Mouse (Mus musculus) megakaryocyte progenitor cell, adult 5-6 weeks (primary cell): ENCODE results near the gene S100a6. TPM values are rescaled to one million over a fixed set of nuclear protein-coding genes. Genes with fewer than 3 reads are reported as not detected.

Experiments
- ATAC-seq: replicated peaks from 2 replicates; pipeline ENCODE4 v1.8.0; 2016; ENCODE audit warnings: mild to moderate bottlenecking, moderate TSS enrichment, inconsistent platforms; ENCODE audit not compliant: poor library complexity
- total RNA-seq, 2 experiments: library from RNA; stranded (forward) in 1 of 2; stranded (reverse) in 1 of 2; fragments of 157-497, 149-512 nt in 1 of 2; fragments of 200-1000 nt in 1 of 2; gene quantifications; 2 replicates each; pipeline versions ENCODE4 v1.2.3 to v1.2.4; 2015 to 2017

Gene S100a6
- total RNA-seq, 2 experiments from 2014 or later: 21.3 to 31.2 TPM

DNA sequence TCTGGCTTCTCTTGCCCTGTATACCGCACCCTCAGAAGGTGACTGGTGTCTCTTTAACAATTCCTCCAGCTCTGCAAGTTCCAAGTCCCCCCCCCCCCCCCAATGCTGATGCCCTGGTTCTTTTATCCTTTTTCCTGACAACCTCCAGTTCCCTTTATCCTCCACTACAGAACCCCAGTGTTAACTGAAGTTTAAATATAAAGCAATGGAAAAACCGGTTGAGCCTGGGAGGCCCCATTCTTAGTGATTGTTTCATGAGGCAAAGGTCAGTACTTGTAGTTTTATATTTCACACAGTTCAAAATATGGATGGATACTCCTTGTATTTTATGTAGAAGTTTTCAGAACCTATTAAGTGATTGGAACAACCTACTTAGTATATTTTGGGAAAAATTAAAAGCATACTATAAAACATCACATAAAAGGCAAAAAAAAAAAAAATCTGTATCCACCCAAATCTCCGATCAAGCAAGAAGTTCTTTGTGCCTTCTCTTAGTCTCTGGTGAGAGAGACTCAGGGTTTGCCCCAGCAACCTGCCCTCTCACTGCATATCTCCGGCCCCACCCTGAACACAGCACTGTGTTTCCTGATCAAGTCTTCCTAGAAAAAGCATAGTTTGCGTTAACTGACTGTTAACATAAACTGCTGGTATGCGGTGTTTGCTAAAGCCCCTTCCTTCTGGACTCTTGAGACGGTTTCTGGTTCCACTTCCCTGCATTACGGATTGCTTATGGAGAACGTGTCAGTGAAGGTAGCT, 13.8 kb downstream of the S100a6 start:
- no peak for ATAC-seq

DNA sequence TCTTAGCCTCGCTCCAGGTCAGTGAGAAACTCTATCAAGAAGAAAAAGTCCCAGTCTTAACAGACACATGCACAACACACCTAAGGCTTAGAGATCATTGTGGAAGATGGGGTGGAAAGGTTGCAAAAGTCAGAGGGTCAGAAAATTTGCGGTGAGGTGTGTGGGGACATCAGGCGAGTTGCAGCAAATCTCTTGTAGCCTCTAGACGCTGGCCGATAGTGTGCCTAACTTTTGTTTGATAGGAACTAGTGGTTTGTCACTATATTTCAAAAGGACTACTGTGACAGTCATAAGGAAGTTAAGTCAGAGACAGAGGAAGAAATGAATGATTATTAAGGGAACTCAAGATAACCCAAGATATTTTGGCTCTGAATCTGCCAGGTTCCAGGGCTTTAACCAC, 14.7 kb downstream of the S100a6 start:
- peak; percentile 47 for ATAC-seq

- peak; percentile 61 for ATAC-seq
Measured at GRCm38 (mm10) chr3:90627807-90628206, 15.1 kb downstream of the S100a6 start.

DNA sequence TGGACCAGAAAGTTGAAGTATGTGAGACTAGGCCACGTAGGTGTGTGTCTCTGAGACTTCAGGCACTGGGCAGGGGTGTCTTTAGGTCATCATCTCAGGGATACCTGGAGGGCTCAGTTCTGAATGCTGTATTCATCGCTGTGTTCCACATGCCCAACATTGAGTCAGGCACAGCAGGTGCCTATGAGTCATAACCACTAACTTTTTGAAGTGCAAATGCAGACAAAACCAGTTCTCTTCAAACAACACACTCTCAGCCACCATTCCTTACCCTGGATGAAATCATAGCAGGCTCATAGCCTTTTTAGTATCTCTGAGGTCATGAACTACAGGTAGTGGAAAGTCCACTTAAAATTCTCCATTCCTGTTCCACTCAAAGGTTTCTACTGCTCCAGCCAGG, 16.6 kb downstream of the S100a6 start:
- no peak for ATAC-seq

DNA sequence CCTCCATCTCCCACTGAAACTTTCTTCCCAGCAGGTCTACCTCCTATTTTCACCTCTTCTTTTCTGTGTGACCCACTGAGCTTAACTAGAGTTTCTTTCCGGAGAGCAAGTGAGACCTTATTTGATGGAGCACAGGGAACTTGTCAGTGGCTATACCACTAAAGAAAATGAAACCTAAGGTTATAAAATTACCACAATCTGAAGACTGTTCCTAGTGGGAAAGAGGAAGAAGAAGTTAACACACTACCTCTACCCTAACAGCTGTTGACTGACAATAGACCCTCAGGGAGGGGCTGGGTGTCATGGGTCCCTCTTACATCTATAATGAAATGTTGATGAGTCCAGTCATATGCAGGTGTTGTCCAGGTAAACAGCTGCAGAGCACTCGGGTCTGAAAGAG, 19.3 kb downstream of the S100a6 start:
- peak; percentile 54 for ATAC-seq

- ATAC-seq: no peak
Measured at GRCm38 (mm10) chr3:90638511-90639275, 26.0 kb downstream of the S100a6 start.

DNA sequence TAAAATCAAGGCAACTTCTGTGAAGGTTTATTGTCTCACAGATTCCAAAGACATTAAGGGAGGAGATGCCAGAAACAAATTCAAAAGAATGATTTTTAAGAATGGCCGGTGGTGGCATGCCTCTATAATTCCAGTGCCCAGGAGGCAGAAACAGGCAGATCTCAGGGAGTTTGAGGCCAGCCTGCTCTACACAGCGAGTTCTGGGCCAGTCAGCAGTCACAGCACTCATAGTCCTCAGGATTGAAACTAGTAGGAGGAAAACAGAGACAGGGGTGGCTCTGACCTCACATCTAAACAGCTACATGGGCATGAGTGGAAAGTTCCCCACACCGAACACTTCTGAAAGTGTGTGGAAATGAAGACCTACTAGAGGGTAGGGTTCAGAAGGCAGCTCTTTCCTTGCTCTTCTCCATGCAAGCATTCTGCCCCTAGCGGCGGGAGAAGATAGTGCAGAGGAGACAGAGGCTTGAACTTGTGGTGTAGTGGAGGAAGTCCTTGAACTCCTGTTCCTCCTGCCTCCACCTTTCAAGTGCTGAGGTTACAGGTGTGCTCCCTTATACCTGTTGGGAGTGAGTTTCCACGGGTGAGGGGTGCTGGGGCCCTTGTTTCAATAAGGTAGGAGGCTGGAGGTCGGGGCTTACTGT, 27.0 kb downstream of the S100a6 start:
- ATAC-seq: peak; percentile 85

GRCm38 (mm10) chr3:90640981-90641380, 28.3 kb downstream of the S100a6 start:
- no peak for ATAC-seq

DNA sequence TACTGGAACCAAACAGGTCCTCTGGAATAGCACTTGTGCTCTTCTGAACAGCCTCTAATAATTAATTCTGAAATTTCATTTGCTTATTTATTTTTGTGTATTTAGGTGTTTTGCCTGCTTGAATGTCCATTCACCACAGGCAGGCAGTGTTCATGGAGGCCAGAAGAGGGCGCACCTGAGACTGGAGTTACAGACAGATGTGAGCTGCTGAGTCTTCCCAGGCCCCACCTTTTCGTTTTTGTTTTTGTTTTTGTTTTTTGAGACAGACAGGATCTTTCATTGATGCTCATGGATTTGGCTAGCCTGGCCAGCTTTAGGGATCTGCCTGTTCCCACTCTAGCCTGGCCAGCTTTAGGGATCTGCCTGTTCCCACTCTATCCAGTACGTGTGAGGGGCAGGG, 31.5 kb downstream of the S100a6 start:
- peak; percentile 79 for ATAC-seq

- 0 out of 2 replicates have a peak, but pooled peaks have one; percentile 48 for ATAC-seq
Measured at GRCm38 (mm10) chr3:90647291-90647690, 34.6 kb downstream of the S100a6 start.

DNA sequence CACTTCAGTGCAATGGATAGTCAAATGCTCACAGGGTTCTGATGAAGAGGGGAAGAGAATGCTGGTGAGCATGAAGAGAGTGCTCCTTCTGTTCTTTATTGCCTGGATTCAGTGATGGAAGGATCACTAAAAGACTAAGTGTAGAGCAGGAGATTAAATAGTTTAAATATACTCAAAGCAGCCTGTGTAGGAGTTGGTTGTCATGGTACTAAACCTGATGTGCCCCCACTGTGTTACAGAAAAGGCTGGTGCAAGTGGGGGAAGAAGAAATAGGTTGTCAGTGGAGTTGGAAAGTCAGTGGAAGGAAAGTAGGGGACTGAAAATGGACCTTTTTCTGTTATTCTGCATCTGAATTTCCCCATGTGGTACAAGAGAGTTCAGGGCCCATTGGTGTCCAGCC, 36.3 kb downstream of the S100a6 start:
- no peak for ATAC-seq

- ATAC-seq: no peak
Measured at GRCm38 (mm10) chr3:90649832-90650231, 37.1 kb downstream of the S100a6 start.

- ATAC-seq: peak; percentile 71
Measured at GRCm38 (mm10) chr3:90652878-90653508, 40.3 kb downstream of the S100a6 start.

- no peak for ATAC-seq
Measured at GRCm38 (mm10) chr3:90653717-90654116, 41.0 kb downstream of the S100a6 start, which contains the start of gene S100a7a. S100a7a (plus strand) TSS chr3:90654017.

DNA sequence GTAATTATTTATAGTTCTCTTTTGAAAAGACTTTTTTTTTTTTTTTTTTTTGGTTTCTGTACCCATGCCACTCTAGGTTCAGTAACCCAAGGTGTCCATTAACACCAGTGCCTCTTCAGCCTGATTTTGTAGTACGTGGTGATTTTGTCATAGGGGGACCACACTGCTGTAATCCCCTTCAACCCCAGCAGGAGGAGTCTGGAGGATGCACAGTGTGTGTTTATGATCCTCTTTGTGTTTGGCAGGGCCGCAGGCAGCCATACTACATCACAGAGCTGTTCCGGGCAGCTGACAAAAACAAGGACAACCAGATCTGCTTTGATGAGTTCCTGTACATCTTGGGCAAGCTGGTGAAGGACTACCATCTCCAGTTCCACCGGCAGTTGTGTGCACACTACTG, 44.7 kb downstream of the S100a6 start:
- peak; percentile 53 for ATAC-seq

GRCm38 (mm10) chr3:90659364-90660044, 46.8 kb downstream of the S100a6 start:
- peak; percentile 78 for ATAC-seq

- 0 out of 2 replicates have a peak, but pooled peaks have one; percentile 33 for ATAC-seq
Measured at GRCm38 (mm10) chr3:90664219-90664618, 51.5 kb downstream of the S100a6 start.

- ATAC-seq: peak; percentile 91
Measured at GRCm38 (mm10) chr3:90668846-90669245, 56.2 kb downstream of the S100a6 start, which contains the start of gene S100a8. S100a8 (plus strand) TSS chr3:90668978.
